Mouse (Mus musculus) lung, adult 2 months (tissue): ENCODE measurements around the gene Runx3.

Experiments
- CTCF ChIP-seq: fragments of 200-500 bp; IDR thresholded peaks from 2 replicates; pipeline ENCODE4 v1.5.1; 2011; ENCODE audit warnings: mild to moderate bottlenecking, low read length, control low read depth; ENCODE audit not compliant: insufficient read depth
- POLR2A ChIP-seq: fragments of 200-500 bp; IDR thresholded peaks from 2 replicates; pipeline ENCODE4 v1.6.1; 2011; ENCODE audit warnings: low read depth, mild to moderate bottlenecking, control low read depth, low read length, borderline replicate concordance; ENCODE audit errors: extremely low read depth

DNA sequence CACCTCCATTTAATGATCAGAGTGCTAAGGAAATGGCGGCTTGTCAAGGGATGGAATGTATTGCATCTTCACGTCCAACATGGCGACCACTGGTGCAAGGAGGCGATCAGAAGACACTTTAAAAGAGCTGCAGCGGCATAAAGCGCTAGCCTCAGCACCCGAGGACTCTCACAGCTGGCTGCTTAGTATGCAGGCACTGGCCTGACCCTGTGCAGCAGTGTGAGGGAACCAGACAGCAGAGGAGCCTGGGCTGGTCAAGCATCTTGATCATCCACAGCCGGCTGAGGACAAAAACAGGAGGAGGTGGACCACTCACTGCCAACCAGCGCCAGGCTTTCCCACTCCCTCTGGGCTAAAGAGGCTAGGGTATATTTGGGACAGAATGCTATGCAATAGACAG, 103.4 kb downstream of the Runx3 start:
- TF ChIP-seq CTCF (no peak), POLR2A (no peak)
